Mouse (Mus musculus): ENCODE data around the gene Pigk.

- TF ChIP-seq CTCF (IDR thresholded peaks at IDR 0.05; ENCODE audit: extremely low read depth, insufficient read depth, insufficient read length, insufficient replicate concordance) (no peak), POLR2A (IDR thresholded peaks at IDR 0.05; ENCODE audit: low read depth, low read length) (no peak)
These were observed 197.7 kb downstream of the Pigk start for GRCm38 (mm10) chr3:152911578-152911977.

Data from spleen, adult 2 months (tissue).